Mouse (Mus musculus): ENCODE data around the gene Cav3. TPM values are rescaled to one million over a fixed set of nuclear protein-coding genes. Genes with fewer than 3 reads are reported as not detected.

Cav3 gene
- polyA plus RNA-seq (2011; ENCODE audit: insufficient read depth, insufficient read length, low read depth, missing spikeins), result not detected in 2 replicates

DNA sequence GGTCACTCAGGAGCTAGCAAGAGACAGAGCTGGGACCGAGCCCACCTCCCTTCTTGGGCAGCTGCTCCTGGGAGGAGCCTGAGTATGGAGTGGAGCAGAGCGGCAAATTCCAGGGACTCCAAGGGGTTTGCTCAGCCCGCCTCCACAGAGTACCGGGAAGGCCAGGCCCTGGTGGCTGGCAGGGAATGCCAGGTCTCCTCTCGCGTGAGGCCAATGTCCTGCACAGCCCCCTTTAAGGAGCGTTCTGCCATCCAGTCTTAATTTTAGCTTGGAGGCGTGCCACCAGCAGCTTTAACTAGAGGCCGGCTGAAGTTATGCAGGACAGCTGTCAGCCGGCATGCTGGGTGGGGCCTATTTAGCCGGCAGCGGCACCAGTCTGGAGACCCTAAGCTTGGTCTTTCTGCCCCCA is at the start of gene Cav3:
Gene Cav3 (plus strand): TSS at position 165 of the 409 bp plus-strand sequence.
- Histone ChIP-seq H3K9ac (ENCODE audit: low read depth, poor library complexity, severe bottlenecking) (no peak within 1 kb of the TSS), H3K9me3 (replicated peaks; ENCODE audit: control insufficient read depth, insufficient read depth, low read length, poor library complexity, severe bottlenecking) (no peaks in the 10 kb centered on the region; the same call in 1 of the 2 replicates), H3K27ac (ENCODE audit: insufficient read depth, low read length) (no peak within 1 kb of the TSS), H3K27me3 (ENCODE audit: control insufficient read depth, insufficient read depth, low read length, poor library complexity, severe bottlenecking) (no peaks in the 10 kb centered on the region), H3K4me3 (ENCODE audit: low read depth, low read length) (no peak within 1 kb of the TSS), H3K4me1 (ENCODE audit: control insufficient read depth, insufficient read depth, low read length) (no peaks in the 10 kb centered on the region), H3K36me3 (ENCODE audit: control insufficient read depth, insufficient read depth, low read length, poor library complexity, severe bottlenecking) (no peaks in the 10 kb centered on the region)
- no peak for TF ChIP-seq POLR2A (IDR thresholded peaks at IDR 0.05; ENCODE audit: insufficient read depth, low read length)
- TF ChIP-seq CTCF (IDR thresholded peaks at IDR 0.05; ENCODE audit: low read depth, low read length), result no peak
- TF ChIP-seq EP300 (IDR thresholded peaks at IDR 0.05; ENCODE audit: insufficient read depth, low read depth, low read length), result no peak

DNA sequence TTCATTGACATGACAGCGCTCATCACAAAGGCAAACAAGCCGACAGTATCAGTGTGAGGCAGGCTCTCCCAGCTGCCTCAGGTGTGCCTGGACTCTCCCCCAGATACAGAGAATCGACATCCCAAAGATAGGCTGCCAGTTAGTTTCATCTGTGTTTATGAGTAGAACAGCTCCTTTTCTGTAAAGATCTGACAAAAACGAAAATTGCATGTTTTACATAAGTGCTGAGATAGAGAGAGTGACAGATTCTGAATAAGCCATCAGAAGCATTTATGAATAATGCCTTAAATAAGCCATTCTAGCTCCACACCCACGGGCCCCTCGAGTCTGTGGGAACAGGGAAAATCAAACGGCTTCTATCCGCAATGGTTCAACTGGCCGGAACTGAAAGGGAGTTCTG is 40.0 kb upstream of the Cav3 start:
- no peaks in the 10 kb centered on the region for H3K4me1 ChIP-seq (ENCODE audit: control insufficient read depth, insufficient read depth, low read length)
- TF ChIP-seq POLR2A (IDR thresholded peaks at IDR 0.05; ENCODE audit: insufficient read depth, low read length) (no peak), EP300 (IDR thresholded peaks at IDR 0.05; ENCODE audit: insufficient read depth, low read depth, low read length) (no peak), CTCF (IDR thresholded peaks at IDR 0.05; ENCODE audit: low read depth, low read length) (no peak)
- H3K4me3 ChIP-seq (ENCODE audit: low read depth, low read length), result no peak overlapping the region
- no peak overlapping the region for H3K27ac ChIP-seq (ENCODE audit: insufficient read depth, low read length)
- no peaks in the 10 kb centered on the region for H3K36me3 ChIP-seq (ENCODE audit: control insufficient read depth, insufficient read depth, low read length, poor library complexity, severe bottlenecking)
- H3K9ac ChIP-seq (ENCODE audit: low read depth, poor library complexity, severe bottlenecking), result no peak overlapping the region
- no peaks in the 10 kb centered on the region for H3K27me3 ChIP-seq (ENCODE audit: control insufficient read depth, insufficient read depth, low read length, poor library complexity, severe bottlenecking)
- no peaks in the 10 kb centered on the region for H3K9me3 ChIP-seq (replicated peaks; ENCODE audit: control insufficient read depth, insufficient read depth, low read length, poor library complexity, severe bottlenecking)

GRCm38 (mm10) chr6:112420883-112421282 is 38.4 kb upstream of the Cav3 start:
- no peak overlapping the region for H3K27ac ChIP-seq (ENCODE audit: insufficient read depth, low read length)
- TF ChIP-seq POLR2A (IDR thresholded peaks at IDR 0.05; ENCODE audit: insufficient read depth, low read length) (no peak), CTCF (IDR thresholded peaks at IDR 0.05; ENCODE audit: low read depth, low read length) (no peak), EP300 (IDR thresholded peaks at IDR 0.05; ENCODE audit: insufficient read depth, low read depth, low read length) (no peak)
- H3K4me1 ChIP-seq (ENCODE audit: control insufficient read depth, insufficient read depth, low read length), result no peaks in the 10 kb centered on the region
- H3K4me3 ChIP-seq (ENCODE audit: low read depth, low read length), result no peak overlapping the region
- H3K27me3 ChIP-seq (ENCODE audit: control insufficient read depth, insufficient read depth, low read length, poor library complexity, severe bottlenecking), result no peaks in the 10 kb centered on the region
- no peak overlapping the region for H3K9ac ChIP-seq (ENCODE audit: low read depth, poor library complexity, severe bottlenecking)
- H3K36me3 ChIP-seq (ENCODE audit: control insufficient read depth, insufficient read depth, low read length, poor library complexity, severe bottlenecking), result no peaks in the 10 kb centered on the region
- H3K9me3 ChIP-seq (replicated peaks; ENCODE audit: control insufficient read depth, insufficient read depth, low read length, poor library complexity, severe bottlenecking), result no peaks in the 10 kb centered on the region

DNA sequence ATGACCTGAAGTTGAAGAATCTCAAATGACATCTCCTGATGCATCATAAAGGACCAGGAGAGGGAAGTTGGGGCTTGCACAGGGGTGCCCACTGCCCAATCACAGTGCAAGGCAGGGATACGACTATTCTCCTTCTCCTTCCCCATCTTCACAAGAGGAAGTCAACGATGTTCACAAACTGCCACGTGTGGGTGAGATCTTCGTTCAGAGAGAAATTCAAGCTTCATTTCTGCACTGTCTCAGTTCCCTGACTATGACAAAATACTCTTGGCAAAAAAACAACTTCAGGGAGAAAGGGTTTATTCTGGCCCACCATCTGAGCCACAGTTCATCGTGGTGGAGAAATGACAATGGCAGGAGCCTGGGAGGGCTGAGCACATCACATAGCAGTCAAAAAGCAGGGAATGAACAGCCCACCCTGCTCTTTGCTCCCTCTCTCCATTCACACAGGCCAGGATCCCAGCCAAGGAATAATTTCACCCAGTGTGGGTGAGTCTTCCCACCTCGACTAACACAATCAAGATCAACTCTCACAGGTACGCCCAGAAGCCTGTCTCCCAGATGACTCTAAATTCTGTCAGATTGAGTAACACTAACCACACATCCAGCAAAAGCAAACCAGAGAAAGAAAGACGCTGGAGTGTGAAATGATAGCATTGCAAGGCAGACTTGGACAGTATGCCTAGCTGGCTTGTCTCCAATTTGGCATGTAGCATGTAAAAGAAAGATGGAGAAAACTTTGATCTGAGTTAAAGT is 35.4 kb upstream of the Cav3 start:
- no peak overlapping the region for H3K27ac ChIP-seq (ENCODE audit: insufficient read depth, low read length)
- no peak overlapping the region for H3K9ac ChIP-seq (ENCODE audit: low read depth, poor library complexity, severe bottlenecking)
- H3K9me3 ChIP-seq (replicated peaks; ENCODE audit: control insufficient read depth, insufficient read depth, low read length, poor library complexity, severe bottlenecking), result no peaks in the 10 kb centered on the region
- H3K4me1 ChIP-seq (ENCODE audit: control insufficient read depth, insufficient read depth, low read length), result no peaks in the 10 kb centered on the region
- H3K4me3 ChIP-seq (ENCODE audit: low read depth, low read length), result no peak overlapping the region
- H3K27me3 ChIP-seq (ENCODE audit: control insufficient read depth, insufficient read depth, low read length, poor library complexity, severe bottlenecking), result no peaks in the 10 kb centered on the region
- H3K36me3 ChIP-seq (ENCODE audit: control insufficient read depth, insufficient read depth, low read length, poor library complexity, severe bottlenecking), result no peaks in the 10 kb centered on the region
- TF ChIP-seq POLR2A (IDR thresholded peaks at IDR 0.05; ENCODE audit: insufficient read depth, low read length) (no peak), CTCF (IDR thresholded peaks at IDR 0.05; ENCODE audit: low read depth, low read length) (no peak), EP300 (IDR thresholded peaks at IDR 0.05; ENCODE audit: insufficient read depth, low read depth, low read length) (no peak)

GRCm38 (mm10) chr6:112426018-112426732 is 33.1 kb upstream of the Cav3 start:
- no peak overlapping the region for H3K27ac ChIP-seq (ENCODE audit: insufficient read depth, low read length)
- no peak overlapping the region for H3K9ac ChIP-seq (ENCODE audit: low read depth, poor library complexity, severe bottlenecking)
- no peaks in the 10 kb centered on the region for H3K4me1 ChIP-seq (ENCODE audit: control insufficient read depth, insufficient read depth, low read length)
- no peaks in the 10 kb centered on the region for H3K27me3 ChIP-seq (ENCODE audit: control insufficient read depth, insufficient read depth, low read length, poor library complexity, severe bottlenecking)
- H3K4me3 ChIP-seq (ENCODE audit: low read depth, low read length), result no peak overlapping the region
- H3K36me3 ChIP-seq (ENCODE audit: control insufficient read depth, insufficient read depth, low read length, poor library complexity, severe bottlenecking), result no peaks in the 10 kb centered on the region
- H3K9me3 ChIP-seq (replicated peaks; ENCODE audit: control insufficient read depth, insufficient read depth, low read length, poor library complexity, severe bottlenecking), result no peaks in the 10 kb centered on the region
- TF ChIP-seq CTCF (IDR thresholded peaks at IDR 0.05; ENCODE audit: low read depth, low read length) (no peak), EP300 (IDR thresholded peaks at IDR 0.05; ENCODE audit: insufficient read depth, low read depth, low read length) (no peak), POLR2A (IDR thresholded peaks at IDR 0.05; ENCODE audit: insufficient read depth, low read length) (no peak)

- no peaks in the 10 kb centered on the region for H3K4me1 ChIP-seq (ENCODE audit: control insufficient read depth, insufficient read depth, low read length)
- no peak for TF ChIP-seq POLR2A (IDR thresholded peaks at IDR 0.05; ENCODE audit: insufficient read depth, low read length)
- no peak for TF ChIP-seq CTCF (IDR thresholded peaks at IDR 0.05; ENCODE audit: low read depth, low read length)
- no peak for TF ChIP-seq EP300 (IDR thresholded peaks at IDR 0.05; ENCODE audit: insufficient read depth, low read depth, low read length)
- no peaks in the 10 kb centered on the region for H3K9me3 ChIP-seq (replicated peaks; ENCODE audit: control insufficient read depth, insufficient read depth, low read length, poor library complexity, severe bottlenecking)
- H3K9ac ChIP-seq (ENCODE audit: low read depth, poor library complexity, severe bottlenecking), result no peak overlapping the region
- H3K27ac ChIP-seq (ENCODE audit: insufficient read depth, low read length), result no peak overlapping the region
- H3K4me3 ChIP-seq (ENCODE audit: low read depth, low read length), result no peak overlapping the region
- H3K36me3 ChIP-seq (ENCODE audit: control insufficient read depth, insufficient read depth, low read length, poor library complexity, severe bottlenecking), result no peaks in the 10 kb centered on the region
- H3K27me3 ChIP-seq (ENCODE audit: control insufficient read depth, insufficient read depth, low read length, poor library complexity, severe bottlenecking), result no peaks in the 10 kb centered on the region
These were observed 13.6 kb upstream of the Cav3 start for GRCm38 (mm10) chr6:112445675-112446074.
